Mouse (Mus musculus) myocyte (in vitro differentiated cells): Measurements from ENCODE around the gene Xirp1.
"Not testable (repeated sequence)": the region's sequence is repeated elsewhere in the genome, so short reads cannot be mapped to it uniquely, and the experiment has no call there.

Experiments used
- E2F4 ChIP-seq: IDR thresholded peaks from one replicate; pipeline ENCODE4 v1.6.1; 2011; ENCODE audit warnings: mild to moderate bottlenecking, control low read depth, moderate library complexity; ENCODE audit not compliant: insufficient read depth
- MAX ChIP-seq: IDR thresholded peaks from one replicate; pipeline ENCODE4 v1.6.1; 2011; ENCODE audit warnings: low read depth, mild to moderate bottlenecking, control low read depth
- MYOD1 ChIP-seq, 3 experiments: IDR thresholded peaks; one replicate each; pipeline ENCODE4 v1.6.1; 2011; ENCODE audit warnings: control low read depth in 2 of 3, low read depth in 2 of 3, mild to moderate bottlenecking in 2 of 3, moderate library complexity in 1 of 3; ENCODE audit not compliant: insufficient read length in 2 of 3, control insufficient read depth in 1 of 3
- MYOG ChIP-seq, 3 experiments: IDR thresholded peaks; one replicate each; pipeline ENCODE4 v1.6.1; 2011; ENCODE audit warnings: control low read depth in 2 of 3, low read depth in 2 of 3, mild to moderate bottlenecking in 2 of 3; ENCODE audit not compliant: insufficient read length in 2 of 3, control insufficient read depth in 1 of 3, insufficient read depth in 1 of 3
- POLR2A ChIP-seq: IDR thresholded peaks from one replicate; pipeline ENCODE4 v1.6.1; 2011; ENCODE audit warnings: low read depth, mild to moderate bottlenecking, control low read depth, moderate library complexity; ENCODE audit not compliant: insufficient read length
- POLR2AphosphoS2 ChIP-seq: IDR thresholded peaks from one replicate; pipeline ENCODE4 v1.6.1; 2011; ENCODE audit warnings: low read depth, control low read depth; ENCODE audit not compliant: insufficient read length
- REST ChIP-seq: IDR thresholded peaks from one replicate; pipeline ENCODE4 v1.6.1; 2011; ENCODE audit warnings: mild to moderate bottlenecking, control low read depth, moderate library complexity; ENCODE audit not compliant: insufficient read depth, insufficient read length
- TCF12 ChIP-seq: IDR thresholded peaks from one replicate; pipeline ENCODE4 v1.6.1; 2011; ENCODE audit warnings: mild to moderate bottlenecking, control low read depth; ENCODE audit not compliant: poor library complexity, insufficient read depth, severe bottlenecking
- TCF3 ChIP-seq: IDR thresholded peaks from one replicate; pipeline ENCODE4 v1.6.1; 2011; ENCODE audit warnings: low read depth, control low read depth; ENCODE audit not compliant: insufficient read length
- USF1 ChIP-seq: IDR thresholded peaks from one replicate; pipeline ENCODE4 v1.6.1; 2011; ENCODE audit warnings: low read depth, mild to moderate bottlenecking, control low read depth, moderate library complexity

GRCm38 (mm10) chr9:120012161-120012560 lies 11.2 kb downstream of the Xirp1 start:
- not testable (repeated sequence) for TF ChIP-seq MAX; POLR2A; TCF12; E2F4; MYOG (IDR thresholded peaks at IDR 0.05; ENCODE audit: control insufficient read depth in 1 of 3, insufficient read depth in 1 of 3, insufficient read length in 2 of 3, low read depth in 2 of 3); USF1; POLR2AphosphoS2; TCF3; MYOD1 (IDR thresholded peaks at IDR 0.05; ENCODE audit: control insufficient read depth in 1 of 3, insufficient read length in 2 of 3, low read depth in 2 of 3); REST
